Mouse (Mus musculus) kidney, adult 18-20 months (tissue): ENCODE measurements around the gene Rsph4a.
"Not testable (repeated sequence)": the region's sequence is repeated elsewhere in the genome, so short reads cannot be mapped to it uniquely, and the experiment has no call there.

Source experiments
- DNase-seq: peaks from one replicate; pipeline ENCODE4 v3.0.0; 2021

Gene Rsph4a

GRCm38 (mm10) chr10:33904530-33905481 lies at the start of gene Rsph4a:
Rsph4a (plus strand) TSS chr10:33905111.
- peak; percentile 33 for DNase-seq

DNA sequence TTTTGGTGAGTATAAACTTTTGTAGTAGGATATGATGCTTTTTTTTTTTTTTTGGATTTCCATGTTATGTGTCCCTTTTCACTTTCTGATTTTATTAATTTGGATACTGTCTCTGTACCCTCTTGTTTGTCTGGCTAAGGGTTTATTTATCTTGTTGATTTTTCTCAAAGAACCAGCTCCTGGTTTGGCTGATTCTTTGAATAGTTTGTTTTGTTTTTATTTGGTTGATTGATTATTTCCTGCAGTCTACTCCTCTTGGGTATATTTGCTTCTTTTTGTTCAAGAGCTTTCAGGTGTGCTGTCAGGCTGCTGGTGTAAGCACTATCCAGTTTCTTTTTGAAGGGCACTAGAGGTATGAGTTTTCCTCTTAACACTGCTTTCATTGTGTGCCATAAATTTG lies 47.5 kb upstream of the Rsph4a start, which contains the start of gene Sult3a1:
TSS of gene Sult3a1 (plus strand) at position 301 of the 400 bp plus-strand sequence.
- no peak for DNase-seq

GRCm38 (mm10) chr10:33865994-33866393 lies 38.9 kb upstream of the Rsph4a start:
- no peak for DNase-seq

GRCm38 (mm10) chr10:33870441-33870840 lies 34.5 kb upstream of the Rsph4a start:
- DNase-seq, result no peak

DNA sequence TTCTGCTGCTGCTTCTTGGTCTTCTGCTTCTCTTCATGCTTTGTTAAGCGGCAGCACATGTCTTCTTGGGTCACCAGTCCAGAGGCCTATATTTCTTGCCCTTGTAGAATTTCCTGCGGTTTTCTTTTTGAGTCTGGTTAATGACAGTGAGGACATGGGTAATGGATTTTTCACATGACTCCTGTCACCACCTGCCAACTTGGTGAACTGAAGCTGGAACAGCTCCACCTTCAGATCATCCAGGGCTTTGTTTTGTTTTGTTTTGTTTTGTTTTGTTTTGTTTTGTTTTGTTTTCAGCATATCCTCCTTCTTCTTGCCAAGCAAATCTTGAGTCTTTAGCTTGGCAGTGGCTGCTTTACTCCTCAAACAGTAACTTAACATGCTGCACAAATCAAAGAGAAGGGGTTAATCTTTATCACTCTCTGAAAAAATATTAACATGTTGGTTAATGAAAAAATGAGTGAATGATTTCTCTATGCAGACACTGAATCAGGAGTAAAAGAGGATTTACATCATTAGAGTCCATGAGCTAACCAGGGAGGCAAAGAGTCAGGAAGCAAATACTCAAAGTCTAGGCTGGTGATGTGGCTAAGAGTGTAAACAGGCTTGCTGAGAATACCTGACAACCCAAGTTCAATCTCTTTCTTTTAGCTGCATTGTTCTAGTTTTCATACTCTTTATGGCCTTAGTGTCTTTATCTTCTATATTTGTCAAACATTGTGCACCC lies 32.1 kb upstream of the Rsph4a start:
- peak; percentile 47 for DNase-seq

DNA sequence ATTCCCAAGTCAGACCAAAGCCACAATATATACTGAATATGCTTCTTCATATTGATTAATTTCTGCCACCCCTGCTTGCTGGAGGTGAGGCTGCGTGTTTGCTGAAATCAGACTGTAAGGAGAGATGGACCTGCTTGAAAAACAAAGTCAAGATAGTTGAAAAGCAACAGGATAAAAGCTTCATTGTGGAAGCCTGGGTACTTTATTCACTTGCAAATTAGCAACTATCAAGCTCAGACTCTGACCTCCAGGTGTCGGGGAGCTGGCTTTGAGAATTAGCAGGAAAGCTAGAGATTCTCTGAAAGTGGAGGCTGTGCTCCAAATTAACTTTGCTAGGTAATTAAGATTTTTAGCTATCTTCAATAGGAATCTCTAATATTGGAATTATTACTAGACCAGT lies 22.5 kb upstream of the Rsph4a start:
- DNase-seq, result not testable (repeated sequence)

DNA sequence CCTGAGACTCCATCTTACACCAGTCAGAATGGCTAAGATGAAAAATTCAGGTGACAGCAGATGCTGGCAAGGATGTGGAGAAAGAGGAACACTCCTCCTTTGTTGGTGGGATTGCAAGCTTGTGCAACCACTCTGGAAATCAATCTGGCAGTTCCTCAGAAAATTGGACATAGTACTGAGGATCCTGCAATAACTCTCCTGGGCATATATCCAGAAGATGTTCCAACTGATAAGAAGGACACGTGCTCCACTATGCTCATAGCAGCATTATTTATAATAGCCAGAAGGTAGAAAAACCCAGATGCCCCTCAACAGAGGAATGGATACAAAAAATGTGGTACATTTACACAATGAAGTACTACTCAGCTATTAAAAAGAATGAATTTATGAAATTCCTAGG lies 3.4 kb upstream of the Rsph4a start:
- DNase-seq, result not testable (repeated sequence)

DNA sequence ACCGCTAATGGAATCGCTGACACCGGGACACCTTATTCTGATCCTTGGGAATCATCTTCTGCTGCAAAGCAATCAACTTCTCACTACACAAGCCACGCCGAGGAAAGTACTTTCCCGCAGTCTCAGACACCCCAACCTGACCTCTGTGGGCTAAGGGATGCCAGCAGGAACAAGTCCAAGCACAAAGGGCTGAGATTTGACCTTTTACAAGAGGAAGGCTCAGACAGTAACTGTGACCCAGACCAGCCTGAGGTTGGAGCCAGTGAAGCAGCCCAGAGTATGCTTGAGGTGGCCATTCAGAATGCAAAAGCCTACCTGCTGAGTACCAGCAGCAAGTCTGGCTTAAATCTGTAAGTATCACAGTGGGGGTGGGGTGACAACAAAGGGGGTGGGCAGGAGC lies 578 bp downstream of the Rsph4a start:
- DNase-seq, result peak; percentile 8

DNA sequence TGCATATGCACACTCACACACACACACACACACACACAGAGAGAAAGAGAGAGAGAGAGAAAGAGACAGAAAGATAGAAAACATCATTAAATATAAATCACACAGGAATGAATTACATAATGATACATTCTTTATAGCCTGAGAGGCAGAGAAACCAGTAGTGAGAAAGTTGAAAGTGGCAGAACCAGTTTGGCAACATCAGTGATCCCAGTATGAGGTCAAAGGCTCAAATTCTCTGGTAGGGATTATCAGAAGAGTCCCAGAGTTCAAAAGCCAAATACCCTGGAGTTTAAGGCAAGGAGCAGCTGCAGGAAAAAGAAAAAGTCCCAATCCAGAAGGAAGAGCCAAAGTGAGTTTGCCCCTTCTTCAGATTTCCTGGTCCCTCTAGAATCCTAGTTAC lies 35.8 kb downstream of the Rsph4a start:
- DNase-seq, result peak; percentile 5

GRCm38 (mm10) chr10:33945390-33945789 lies 40.5 kb downstream of the Rsph4a start:
- DNase-seq, result no peak

GRCm38 (mm10) chr10:33946336-33946735 lies 41.4 kb downstream of the Rsph4a start:
- no peak for DNase-seq

DNA sequence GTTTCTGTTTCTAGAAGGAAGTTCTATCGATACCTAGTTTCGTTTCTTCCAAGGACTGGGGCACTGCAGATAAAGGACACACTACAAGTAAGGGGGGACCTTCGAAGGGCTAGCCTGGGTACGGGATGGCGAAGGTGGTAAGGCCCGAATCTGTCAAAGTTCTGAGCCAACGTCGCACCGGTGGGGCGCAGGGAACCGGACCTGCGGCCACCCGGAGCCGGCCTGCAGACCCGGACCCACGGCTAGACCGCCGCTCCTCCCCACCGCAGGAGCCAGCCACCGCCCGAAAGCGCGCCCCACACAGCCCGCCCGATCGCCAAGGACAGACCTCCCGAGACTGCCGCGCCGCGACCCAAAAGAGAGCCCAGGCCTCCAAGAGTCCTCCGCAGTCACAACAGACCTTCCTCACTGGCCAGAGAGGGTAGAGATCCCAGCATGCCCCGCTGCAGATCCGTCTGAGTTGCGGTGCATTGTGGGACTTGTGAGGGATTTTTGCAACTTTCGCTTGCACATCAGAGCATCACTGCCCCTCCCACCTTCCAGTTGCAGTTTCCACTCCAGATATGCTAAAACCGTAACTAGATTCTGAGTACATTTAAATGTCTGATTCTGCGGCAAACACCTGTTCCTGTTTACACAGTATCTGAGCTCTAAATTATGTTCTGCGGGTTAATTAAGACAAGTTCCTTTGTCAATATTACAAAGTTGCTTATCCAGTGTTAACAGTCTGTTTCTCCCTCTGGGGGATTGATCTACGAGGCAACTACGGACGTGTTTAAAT lies 46.1 kb downstream of the Rsph4a start, which contains the start of gene Zup1:
TSS of gene Zup1 (minus strand) at position 467 of the 781 bp plus-strand sequence.
- DNase-seq, result peak; percentile 84

GRCm38 (mm10) chr10:33952509-33952908 lies 47.6 kb downstream of the Rsph4a start:
- no peak for DNase-seq
